Mouse (Mus musculus) 416B (cell line): ENCODE measurements at regions not wholly inside any gene's neighbourhood (a gene's known extent, or its start where the extent isn't known, plus 50 kb on each side); places are given as distances from the start of the nearest gene placed in this dataset.
"Not testable (repeated sequence)": the region's sequence is repeated elsewhere in the genome, so short reads cannot be mapped to it uniquely, and the experiment has no call there.

ENCODE experiments used
- DNase-seq: peaks from one replicate; pipeline ENCODE4 v3.0.0; 2011; ENCODE audit warnings: low read depth

DNA sequence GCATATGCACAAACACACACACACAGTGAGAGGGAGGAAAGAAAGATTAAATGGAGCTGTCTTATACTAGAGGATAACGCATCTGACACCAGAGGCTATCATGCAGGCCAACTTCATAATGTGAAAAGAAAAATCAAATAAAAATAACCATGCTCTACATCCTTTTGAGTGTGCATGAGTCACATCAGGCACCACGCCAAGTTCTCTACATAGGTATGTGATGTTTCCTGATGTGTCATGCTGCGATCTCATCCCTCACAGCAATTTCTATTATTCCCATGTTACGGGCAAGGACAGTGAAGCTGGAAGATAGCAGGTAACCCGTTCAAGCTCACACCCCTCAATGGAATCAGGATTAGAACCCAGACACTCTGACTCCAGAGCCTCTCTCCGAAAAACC is 346.4 kb upstream of the Rgma start:
- DNase-seq, result no peak

GRCm38 (mm10) chr7:73031407-73031806 is 343.9 kb upstream of the Rgma start:
- no peak for DNase-seq

DNA sequence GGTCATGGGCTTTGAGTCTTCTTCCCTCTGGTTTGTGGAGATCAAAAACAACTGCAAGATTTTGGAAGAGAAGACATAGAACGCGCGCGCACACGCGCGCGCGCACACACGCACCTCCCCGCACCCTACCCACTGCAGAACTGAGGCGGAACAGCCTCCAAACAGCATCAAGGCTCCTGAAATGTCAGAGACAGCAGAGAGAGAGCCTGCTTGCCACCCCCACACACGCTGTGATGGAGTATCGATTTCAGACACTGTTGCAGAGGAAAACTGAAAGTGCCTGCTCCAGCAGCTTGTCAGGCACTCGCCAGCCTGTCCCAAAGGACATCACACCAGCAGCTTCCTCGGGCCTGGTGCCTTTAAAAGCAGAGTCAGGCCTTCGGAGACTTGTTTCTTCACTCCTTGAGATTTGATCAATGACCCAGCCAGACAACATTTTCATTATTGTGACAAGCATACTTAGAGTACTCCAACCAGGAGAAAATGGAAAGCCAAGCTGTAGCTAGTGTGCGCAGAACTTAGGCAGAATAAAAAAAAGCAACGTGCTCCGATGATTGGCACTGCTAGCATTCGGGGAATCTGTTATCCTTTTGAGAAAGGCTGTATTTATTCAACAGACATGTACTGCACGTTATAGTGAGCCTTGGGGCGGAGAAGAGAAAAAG is 342.9 kb upstream of the Rgma start:
- no peak for DNase-seq

DNA sequence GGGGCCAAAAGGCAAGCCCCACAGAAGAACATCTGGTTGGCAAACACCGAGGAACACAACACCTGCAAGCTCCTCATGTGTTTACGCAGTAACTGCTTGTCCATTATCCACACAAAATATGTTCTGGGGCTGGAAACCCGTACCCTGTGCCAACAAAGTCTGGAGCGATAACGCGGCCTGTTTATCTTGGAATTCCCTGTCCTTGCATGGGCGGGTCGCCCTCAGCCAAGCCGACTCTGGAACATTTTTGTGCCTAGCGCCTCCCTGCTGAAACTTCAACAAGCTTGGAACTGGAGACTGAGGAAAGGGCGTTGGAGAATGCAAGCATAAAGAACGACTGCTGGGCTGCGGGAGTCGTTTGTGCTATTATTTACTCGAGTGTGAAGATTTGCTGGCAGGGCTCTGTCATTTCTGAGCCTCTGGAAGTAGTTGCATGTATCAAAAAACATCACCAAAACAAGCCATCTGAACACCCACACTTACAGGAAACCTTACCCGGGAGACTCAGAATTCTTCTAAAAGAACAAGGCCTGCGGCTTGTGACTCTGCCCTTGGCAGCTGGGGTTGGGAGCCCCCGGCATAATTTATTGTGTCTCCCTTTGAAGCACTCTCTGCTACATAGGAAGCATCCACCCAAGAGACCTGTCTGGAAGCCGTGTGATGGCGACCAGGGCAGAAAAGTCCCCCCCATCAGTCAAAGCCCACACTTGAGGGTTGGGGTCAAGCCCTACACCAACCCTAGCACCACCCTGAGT is 338.3 kb upstream of the Rgma start:
- no peak for DNase-seq

DNA sequence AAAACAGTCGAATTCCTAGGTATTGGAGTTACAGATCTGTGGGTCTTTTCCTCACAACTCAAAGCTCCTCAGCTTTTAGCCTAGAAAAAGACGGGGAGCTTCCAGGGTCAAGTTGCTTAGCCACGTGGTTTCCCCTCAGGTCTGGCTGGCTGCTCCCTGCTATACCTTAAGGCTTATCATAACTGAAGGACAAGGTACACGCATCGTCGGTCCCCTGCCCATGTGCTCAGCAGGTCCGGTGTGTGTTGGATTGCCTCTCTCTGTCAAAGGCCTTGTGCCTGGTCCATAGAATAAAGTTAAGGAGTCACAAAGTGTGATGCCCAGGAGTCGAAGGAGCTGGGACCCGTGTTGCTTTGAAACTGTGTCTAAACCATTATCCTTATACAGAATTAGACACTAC is 337.7 kb upstream of the Rgma start:
- no peak for DNase-seq

DNA sequence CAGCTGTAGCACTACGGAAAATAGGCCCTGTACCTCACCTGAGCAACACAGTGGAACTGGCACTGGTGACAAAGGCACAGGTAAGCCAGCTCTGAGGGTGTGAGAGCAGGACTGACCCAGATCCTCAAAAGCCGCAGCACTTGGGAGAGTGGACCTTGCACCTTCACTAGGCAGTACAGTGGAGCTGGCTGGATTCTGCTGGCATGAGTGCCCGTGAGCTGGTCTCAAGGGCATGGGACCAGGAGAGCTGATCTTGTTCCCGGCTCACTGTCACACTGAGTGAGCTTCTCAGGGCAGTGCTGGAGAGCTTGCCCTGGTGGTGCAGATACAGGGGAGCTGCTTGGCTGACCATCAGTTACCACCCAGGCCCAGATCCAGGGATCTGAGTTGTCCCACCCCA is 335.4 kb upstream of the Rgma start:
- no peak for DNase-seq

DNA sequence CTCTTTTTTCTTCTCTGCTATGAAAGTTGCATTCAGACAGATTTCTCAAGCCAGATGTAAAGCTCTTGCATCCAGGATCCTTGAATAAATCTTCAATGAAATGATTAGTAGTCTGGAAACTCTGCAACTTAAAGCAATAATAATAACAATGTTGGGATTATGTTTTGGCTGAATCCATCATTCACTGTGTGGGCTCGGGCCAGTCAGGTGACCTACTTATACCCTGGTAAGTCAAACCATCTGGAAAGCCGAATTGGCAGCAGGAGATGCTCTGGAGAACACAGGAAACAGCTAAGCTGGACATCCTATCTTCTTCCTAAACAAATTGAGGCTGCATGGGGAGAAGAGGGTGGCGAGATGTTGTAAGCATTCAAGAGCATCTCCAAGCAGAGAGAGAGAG is 331.0 kb upstream of the Rgma start:
- no peak for DNase-seq

DNA sequence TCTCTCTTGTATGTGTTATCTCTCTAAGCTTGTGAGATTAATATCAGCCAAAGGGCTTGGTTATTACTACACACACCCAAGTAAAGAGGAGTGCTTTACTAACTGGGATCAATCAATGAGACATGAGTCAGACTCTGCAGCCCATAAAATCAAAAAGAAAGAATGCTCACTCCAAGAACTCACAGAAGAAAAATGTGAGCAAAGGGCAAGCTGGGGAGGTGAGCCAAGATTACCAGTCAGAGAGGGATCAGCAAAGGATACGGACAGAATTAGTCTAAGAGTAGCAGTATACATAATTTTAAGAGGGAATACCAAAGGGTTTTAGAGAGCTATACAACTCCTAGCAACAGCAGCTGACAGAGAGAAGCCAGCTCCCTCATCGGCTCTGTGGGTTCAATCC is 319.4 kb upstream of the Rgma start:
- DNase-seq, result no peak

DNA sequence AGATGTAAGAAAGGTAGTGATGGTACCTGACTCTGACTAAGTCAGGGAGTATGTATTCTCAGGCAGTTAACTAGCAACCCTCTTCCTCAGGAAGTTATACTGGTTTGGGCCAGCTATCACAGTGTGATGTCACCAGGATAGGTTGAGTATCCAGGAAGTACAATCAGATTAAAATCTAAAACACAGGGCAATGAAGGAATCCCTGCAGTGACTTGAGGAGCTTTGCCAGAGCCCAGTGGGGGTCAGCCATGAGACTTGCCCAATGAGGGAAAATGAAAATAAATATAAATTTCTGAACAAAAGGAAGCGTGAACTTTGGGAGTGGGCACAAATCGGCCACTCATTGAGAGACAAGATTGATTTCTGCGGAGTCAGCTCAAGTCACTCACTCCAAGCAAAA is 311.8 kb upstream of the Rgma start:
- DNase-seq, result no peak

GRCm38 (mm10) chr7:73068534-73068933 is 306.8 kb upstream of the Rgma start:
- no peak for DNase-seq

DNA sequence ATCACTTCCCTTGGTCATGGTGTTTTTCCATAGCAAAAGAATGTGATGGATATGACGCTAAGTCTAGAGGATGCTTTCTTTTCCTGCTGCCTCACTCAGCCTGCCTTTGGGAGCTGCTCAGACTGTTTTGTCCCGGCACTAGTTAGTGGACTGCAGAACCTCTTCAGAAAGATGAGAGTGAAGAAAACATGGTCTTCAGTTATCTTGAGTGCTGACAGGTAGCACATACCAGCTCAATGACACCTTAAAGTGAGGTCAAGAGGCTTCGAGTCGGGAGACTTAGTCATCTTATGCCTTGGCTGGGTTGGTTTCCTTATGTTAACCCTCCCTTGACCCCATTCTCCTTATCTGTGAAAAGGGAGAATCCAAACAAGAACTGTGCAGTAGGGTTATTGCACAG is 306.0 kb upstream of the Rgma start:
- DNase-seq, result no peak

GRCm38 (mm10) chr7:73075391-73075790 is 299.9 kb upstream of the Rgma start:
- not testable (repeated sequence) for DNase-seq

- DNase-seq, result no peak
Measured at GRCm38 (mm10) chr7:73087496-73088185, 287.7 kb upstream of the Rgma start.

- no peak for DNase-seq
Measured at GRCm38 (mm10) chr7:73088321-73088720, 287.0 kb upstream of the Rgma start.

GRCm38 (mm10) chr7:73091758-73092157 is 283.6 kb upstream of the Rgma start:
- DNase-seq, result no peak

GRCm38 (mm10) chr7:73094059-73094458 is 281.2 kb upstream of the Rgma start:
- peak; percentile 3 for DNase-seq

- DNase-seq, result no peak
Measured at GRCm38 (mm10) chr7:73118871-73119270, 256.4 kb upstream of the Rgma start.

- no peak for DNase-seq
Measured at GRCm38 (mm10) chr7:73120276-73120675, 255.0 kb upstream of the Rgma start.

- DNase-seq, result no peak
Measured at GRCm38 (mm10) chr7:73124976-73125375, 250.3 kb upstream of the Rgma start.

DNA sequence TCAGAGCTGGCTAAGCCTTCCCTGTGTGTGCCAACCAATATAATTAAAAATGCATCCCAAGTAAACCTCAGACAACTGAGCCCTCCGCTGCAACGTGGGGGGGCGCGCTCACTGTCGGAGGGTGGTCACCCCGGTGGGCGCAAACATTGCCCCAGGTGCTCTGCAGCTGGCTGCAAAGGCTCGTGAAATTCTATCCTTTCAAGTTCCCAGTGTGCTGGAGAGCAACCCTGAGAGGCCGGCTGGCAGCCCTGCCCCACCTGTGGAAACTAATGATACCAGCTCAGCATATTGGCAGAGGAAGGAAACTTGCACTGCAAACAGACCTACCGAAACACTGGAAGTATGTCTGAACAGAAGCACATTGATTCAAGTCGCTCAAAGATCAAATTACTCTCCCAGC is 249.4 kb upstream of the Rgma start:
- DNase-seq, result no peak

GRCm38 (mm10) chr7:73135786-73136185 is 239.5 kb upstream of the Rgma start:
- DNase-seq, result no peak

- no peak for DNase-seq
Measured at GRCm38 (mm10) chr7:73138269-73138668, 237.0 kb upstream of the Rgma start.

DNA sequence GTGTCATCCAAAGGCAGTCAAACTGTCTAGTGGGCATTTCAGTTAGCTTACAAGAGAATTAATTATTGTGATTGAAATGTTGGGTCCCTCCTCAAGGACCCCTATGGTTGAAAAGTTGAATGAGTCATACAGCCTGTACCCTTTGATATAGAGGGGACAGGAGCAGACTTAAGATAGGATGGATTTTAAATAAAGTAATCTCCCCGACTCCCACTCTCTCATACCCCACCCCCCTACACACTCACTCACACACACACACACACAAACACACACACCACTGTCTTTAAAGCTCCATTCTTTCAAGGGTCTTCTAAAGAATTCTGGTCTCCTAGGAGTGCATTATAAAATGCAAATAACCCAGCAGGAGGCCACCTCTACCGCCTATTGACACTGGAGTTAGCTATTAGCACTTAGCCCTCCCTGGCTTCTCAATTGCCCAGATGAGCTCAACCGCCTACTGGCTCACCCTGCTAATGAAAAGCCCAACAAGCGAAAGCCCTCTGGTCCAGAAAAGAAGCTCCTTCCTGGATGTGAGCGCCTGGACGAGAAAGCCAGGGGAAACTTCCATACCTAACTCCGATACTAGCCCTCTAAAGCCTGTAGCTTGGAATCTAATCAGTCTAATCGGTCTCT is 236.3 kb upstream of the Rgma start:
- DNase-seq, result no peak
